Mouse (Mus musculus) Patski (cell line): ENCODE data around the gene Kcnh7. TPM values are rescaled to one million over a fixed set of nuclear protein-coding genes. Genes with fewer than 3 reads are reported as not detected.
A peak's percentile ranks its signal among the peaks of the same experiment; 100 is the strongest.

ENCODE experiments used
- ATAC-seq: fragments of 100-300 bp; one replicate; pipeline ENCODE4 v1.8.0; 2021
- CTCF ChIA-PET: fragments of 350-600 bp; sonication (Branson Sonifier 250); formaldehyde crosslinking; loops from one replicate; lab custom pipeline; 2022; ENCODE audit warnings: inconsistent platforms; lab: Charles Lee
- POLR2A ChIA-PET: fragments of 350-600 bp; sonication (Branson Sonifier 250); formaldehyde crosslinking; loops from one replicate; lab custom pipeline; 2022; ENCODE audit warnings: antibody characterized with exemption, inconsistent platforms; lab: Charles Lee
- DNase-seq: peaks from one replicate; pipeline ENCODE4 v3.0.0-alpha.2; 2011; ENCODE audit warnings: low read depth, low spot score
- H3K27me3 ChIP-seq: fragments of 371-371 bp; one replicate; pipeline ENCODE4 v1.5.1; 2021
- CTCF ChIP-seq: fragments of 100-300 bp; IDR thresholded peaks from one replicate; pipeline ENCODE4 v1.5.1; 2021
- in situ Hi-C: fragments of 300-500 bp; cut with MboI; formaldehyde crosslinking; loops from 3 replicates; pipeline ENCODE4 v1.11.1; 2018; ENCODE audit warnings: low pct_unique_long_range_greater_than_20kb, mixed read lengths
- polyA plus RNA-seq: library from polyadenylated mRNA; unstranded; gene quantifications from one replicate; pipeline ENCODE4 v1.2.3, GENCODE M21; 2021

Gene Kcnh7
- polyA plus RNA-seq, 1 experiment from 2014 or later: 0.08 TPM

- TF ChIP-seq CTCF: no peak
- DNase-seq (no peak), ATAC-seq (no peak)
- CTCF ChIA-PET: interaction anchor here (0.8 to 1.7 kb wide), 2 partner anchors 16 to 18 kb away, joined by 3 to 7 read pairs; no protein-coding TSS in a partner anchor
- in situ Hi-C loops: loop anchor here (25.0 kb wide), 1 partner anchor 1009 kb away; no protein-coding TSS in a partner anchor
- POLR2A ChIA-PET: no interaction called here
- no peaks in the 10 kb centered on the region for H3K27me3 ChIP-seq
Measured at GRCm38 (mm10) chr2:62646671-62647289, 537.3 kb downstream of the Kcnh7 start.

- peak; percentile 95 for ATAC-seq
- H3K27me3 ChIP-seq: no peaks in the 10 kb centered on the region
- ChIA-PET POLR2A (no interaction called here), CTCF (interaction anchor here (1.5 to 4.0 kb wide), 3 partner anchors 16 to 18 kb away, joined by 6 to 27 read pairs (median 7); no protein-coding TSS in a partner anchor)
- TF ChIP-seq CTCF: peak; percentile 66
- no peak for DNase-seq
- in situ Hi-C loops: loop anchor here (25.0 kb wide), 1 partner anchor 1009 kb away; no protein-coding TSS in a partner anchor
Measured at GRCm38 (mm10) chr2:62646014-62646645, 538.0 kb downstream of the Kcnh7 start, which contains the start of gene Ifih1. Gene Ifih1, minus strand, starts transcription at chr2:62646255.

- ATAC-seq: peak; percentile 36
Measured at GRCm38 (mm10) chr2:62645475-62645874, 538.6 kb downstream of the Kcnh7 start.

DNA sequence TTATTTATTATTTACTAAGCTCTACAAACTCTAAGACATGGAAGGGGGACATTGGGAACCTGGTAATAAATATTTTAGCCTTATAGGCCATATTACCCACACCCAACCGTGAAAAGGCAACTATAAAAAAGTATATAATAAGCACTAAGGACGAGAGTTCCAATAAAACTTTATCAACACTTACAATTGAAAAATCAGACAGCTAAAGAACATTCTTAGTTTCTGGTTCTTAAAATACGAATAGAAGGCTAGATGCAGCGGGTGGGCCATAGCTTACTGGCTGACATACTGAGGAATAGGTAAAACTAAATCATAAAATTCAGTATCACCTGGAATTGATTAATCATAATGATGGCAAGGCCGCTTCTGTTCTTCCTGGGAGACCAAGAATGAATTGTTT is 539.2 kb downstream of the Kcnh7 start:
- ATAC-seq: no peak
- POLR2A ChIA-PET: no interaction called here

More at GRCm38 (mm10) chr2:62645475-62645874, 538.6 kb downstream of the Kcnh7 start:
- DNase-seq: no peak
- H3K27me3 ChIP-seq: no peaks in the 10 kb centered on the region
- in situ Hi-C loops: loop anchor here (25.0 kb wide), 1 partner anchor 1008 kb away; no protein-coding TSS in a partner anchor
- POLR2A ChIA-PET: no interaction called here
- no peak for TF ChIP-seq CTCF
- CTCF ChIA-PET: interaction anchor here (1.5 to 4.0 kb wide), 2 partner anchors 15 to 17 kb away, joined by 6 to 27 read pairs; no protein-coding TSS in a partner anchor

More for the DNA sequence above, 539.2 kb downstream of the Kcnh7 start:
- no peak for DNase-seq
- in situ Hi-C loops: loop anchor here (25.0 kb wide), 1 partner anchor 1008 kb away; no protein-coding TSS in a partner anchor
- H3K27me3 ChIP-seq: no peaks in the 10 kb centered on the region
- CTCF ChIA-PET: interaction anchor here (1.2 to 4.0 kb wide), 3 partner anchors 14 to 239 kb away, joined by 3 to 27 read pairs (median 6); no protein-coding TSS in a partner anchor
- TF ChIP-seq CTCF: no peak
